Mouse (Mus musculus) embryonic fibroblast, embryonic 13.5 days (primary cell): ENCODE data around the gene Cacnb3.
"Not testable (repeated sequence)": the region's sequence is repeated elsewhere in the genome, so short reads cannot be mapped to it uniquely, and the experiment has no call there.

Source experiments
- CTCF ChIP-seq: IDR thresholded peaks from 2 replicates; pipeline ENCODE4 v1.5.1; 2011; ENCODE audit warnings: mild to moderate bottlenecking, control low read depth, low read length, moderate library complexity, borderline replicate concordance; ENCODE audit not compliant: insufficient read depth
- POLR2A ChIP-seq: IDR thresholded peaks from 2 replicates; pipeline ENCODE4 v1.6.1; 2011; ENCODE audit warnings: low read depth, mild to moderate bottlenecking, control low read depth, low read length, moderate library complexity

- TF ChIP-seq POLR2A, CTCF: not testable (repeated sequence)
These were observed 44.5 kb upstream of the Cacnb3 start for GRCm38 (mm10) chr15:98586141-98586540.
